Mouse (Mus musculus): ENCODE measurements around the gene Mcoln2.

Gene Mcoln2

DNA sequence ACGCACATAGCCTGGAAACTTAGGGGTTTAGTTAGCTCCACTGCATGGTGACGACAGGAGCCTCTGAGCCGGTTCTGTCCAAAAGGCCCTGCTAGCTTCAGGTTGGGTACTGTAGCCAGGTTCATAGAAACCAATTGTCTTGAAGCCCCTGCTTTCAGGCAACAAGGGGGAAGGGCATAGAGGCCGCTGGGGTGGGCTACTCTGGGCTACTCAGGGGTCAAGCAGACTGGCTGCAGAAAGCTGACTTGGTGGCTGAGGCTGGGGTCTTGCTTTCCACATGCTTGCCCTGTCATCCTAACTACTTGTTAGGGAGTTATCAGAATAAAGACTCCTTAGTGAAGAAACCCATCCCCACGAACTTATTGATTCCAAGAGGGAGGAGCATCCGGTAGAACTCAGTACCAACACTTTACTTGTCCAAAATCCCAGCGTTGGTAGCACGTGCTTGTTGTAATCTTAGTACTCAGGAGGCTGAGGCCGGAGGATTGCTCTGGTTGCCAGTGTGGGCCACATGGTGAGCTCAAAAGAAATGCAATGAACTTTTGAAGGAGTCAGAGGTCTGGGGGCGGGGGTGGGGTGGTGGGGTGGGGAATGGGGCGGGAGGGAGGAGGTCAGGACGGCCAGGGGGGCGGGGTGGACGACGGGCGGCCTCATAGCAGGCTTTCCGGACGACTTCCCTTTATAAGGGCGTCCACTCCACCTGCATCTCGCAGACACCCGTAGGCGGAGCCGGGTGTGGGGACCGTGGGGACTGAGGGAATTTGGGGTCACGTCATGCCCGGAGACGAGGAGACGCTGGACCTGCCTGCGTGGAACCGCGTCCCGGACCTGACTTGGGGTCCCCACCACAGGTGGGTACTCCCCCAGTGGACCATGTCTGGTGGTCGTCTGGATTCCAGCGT is at the start of gene Mcoln2:
TSS of gene Mcoln2 (plus strand) at position 678 of the 902 bp plus-strand sequence.
- no peaks in the 10 kb centered on the region for H3K27me3 ChIP-seq (ENCODE audit: control insufficient read depth, insufficient read depth, low read length, poor library complexity, severe bottlenecking)
- peak; percentile 61 for DNase-seq (ENCODE audit: low read depth, low spot score)
- H3K36me3 ChIP-seq (ENCODE audit: control insufficient read depth, insufficient read depth, low read length, poor library complexity, severe bottlenecking) = no peaks in the 10 kb centered on the region

DNA sequence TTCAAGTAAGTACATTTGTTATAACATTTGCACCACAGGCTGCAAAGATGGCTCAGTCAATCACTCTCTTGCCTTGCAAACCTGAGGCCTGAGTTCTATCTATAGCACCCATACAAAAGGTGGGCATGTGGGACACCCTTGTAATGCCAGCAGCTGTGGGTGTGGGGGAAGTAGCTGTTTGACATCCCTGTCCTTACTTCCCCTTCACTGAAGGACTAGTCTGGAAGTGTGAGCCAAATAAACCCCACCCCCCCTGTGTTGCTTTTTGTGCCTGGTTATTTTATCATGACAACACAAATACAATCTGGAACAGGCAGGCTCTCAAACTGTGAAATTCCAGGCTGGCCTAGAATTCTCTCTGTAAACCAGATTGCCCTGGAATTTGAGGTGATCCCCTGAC is 49.7 kb upstream of the Mcoln2 start:
- DNase-seq (ENCODE audit: low read depth, low spot score) = no peak
- Histone ChIP-seq H3K27me3 (ENCODE audit: control insufficient read depth, insufficient read depth, low read length, poor library complexity, severe bottlenecking) (no peaks in the 10 kb centered on the region), H3K36me3 (ENCODE audit: control insufficient read depth, insufficient read depth, low read length, poor library complexity, severe bottlenecking) (no peaks in the 10 kb centered on the region)

DNA sequence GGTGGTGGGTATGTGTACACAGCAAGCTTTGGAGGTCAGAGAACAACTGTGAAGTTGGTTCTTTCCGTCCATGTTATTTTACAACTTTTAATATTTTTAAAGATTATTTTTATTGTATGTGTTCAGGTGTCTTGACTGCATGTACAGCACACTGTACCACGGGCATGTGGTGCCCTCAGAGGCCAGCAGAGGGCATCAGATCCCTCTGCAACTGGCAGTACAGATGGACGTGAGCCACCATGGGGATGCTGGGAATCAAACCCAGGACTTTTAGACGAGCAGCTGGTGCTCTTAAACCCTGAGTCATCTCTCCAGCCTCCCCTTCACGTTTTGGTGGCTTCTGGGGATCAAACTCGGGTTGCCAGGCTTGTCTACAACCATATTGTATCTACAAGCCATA is 47.6 kb upstream of the Mcoln2 start:
- H3K36me3 ChIP-seq (ENCODE audit: control insufficient read depth, insufficient read depth, low read length, poor library complexity, severe bottlenecking) = no peaks in the 10 kb centered on the region
- peak; percentile 64 for DNase-seq (ENCODE audit: low read depth, low spot score)
- H3K27me3 ChIP-seq (ENCODE audit: control insufficient read depth, insufficient read depth, low read length, poor library complexity, severe bottlenecking) = no peaks in the 10 kb centered on the region

DNA sequence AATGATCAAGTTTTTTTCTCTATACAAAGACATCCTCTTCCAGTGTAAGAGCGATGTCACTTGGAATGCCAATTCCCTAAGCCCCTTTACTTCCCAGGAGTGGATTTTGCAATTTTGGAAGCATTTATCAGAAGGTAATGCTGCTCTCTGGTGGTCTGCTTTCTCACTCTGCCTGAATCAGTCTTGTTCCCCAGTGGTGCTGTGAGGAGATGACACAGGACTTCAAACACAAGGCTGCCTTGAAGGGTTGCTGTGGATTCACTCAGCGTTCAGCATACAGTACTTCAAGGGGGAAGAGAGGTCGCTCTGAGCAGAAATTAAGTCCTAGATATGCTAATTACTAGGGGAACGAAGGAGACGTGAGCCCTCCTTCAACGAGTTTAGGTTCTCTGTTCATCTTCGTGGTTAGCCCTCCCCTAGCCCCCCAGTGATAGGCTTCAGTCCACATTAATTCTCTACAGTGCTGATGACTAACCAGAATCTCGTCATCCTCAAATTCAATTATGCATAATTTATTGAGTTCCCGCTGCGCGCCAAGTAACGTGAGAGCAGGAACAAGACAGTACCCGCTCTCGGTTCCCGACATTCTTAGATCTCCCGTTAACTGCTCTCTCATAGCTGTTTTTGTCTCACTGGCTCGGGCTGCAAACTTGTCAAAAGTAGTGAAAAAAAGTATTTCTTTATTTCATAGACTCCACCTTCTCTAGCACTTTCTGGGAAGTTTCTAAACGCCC is 42.4 kb upstream of the Mcoln2 start:
- H3K27me3 ChIP-seq (ENCODE audit: control insufficient read depth, insufficient read depth, low read length, poor library complexity, severe bottlenecking) = no peaks in the 10 kb centered on the region
- no peaks in the 10 kb centered on the region for H3K36me3 ChIP-seq (ENCODE audit: control insufficient read depth, insufficient read depth, low read length, poor library complexity, severe bottlenecking)
- peak; percentile 22 for DNase-seq (ENCODE audit: low read depth, low spot score)

DNA sequence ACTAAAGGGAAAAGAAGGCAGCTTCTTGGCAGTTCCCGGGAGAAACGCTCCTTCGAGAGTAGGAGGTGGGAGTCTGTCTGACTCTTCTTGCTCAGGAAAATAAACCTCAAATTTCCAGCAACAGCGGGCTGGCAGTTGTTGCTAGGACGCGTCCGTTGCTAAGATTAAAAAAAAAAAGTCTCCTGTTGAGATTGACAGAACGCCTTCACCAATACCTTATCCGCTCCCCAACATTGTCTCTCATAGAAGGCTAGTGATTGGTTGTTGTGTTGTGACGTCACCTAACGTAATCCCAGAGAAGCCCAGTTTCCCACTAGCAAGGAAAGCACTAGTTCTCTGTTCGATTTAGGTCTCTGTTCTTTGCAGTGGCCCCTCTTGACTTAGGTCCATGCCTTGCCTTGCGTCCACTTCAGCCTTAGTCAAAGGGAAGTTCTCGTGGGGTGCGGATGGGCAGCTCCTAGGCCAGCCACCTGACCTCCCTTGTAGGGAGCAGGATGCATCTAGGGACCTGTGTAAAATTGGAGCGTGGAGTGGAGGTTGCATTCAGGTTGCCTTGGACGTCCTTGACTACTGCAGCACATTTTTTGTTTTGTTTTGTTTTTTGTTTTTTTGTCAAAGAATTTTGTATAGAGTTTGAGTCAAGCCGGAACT is 41.6 kb upstream of the Mcoln2 start, which contains the start of gene Wdr63:
TSS of gene Wdr63 (minus strand) at position 210 of the 651 bp plus-strand sequence.
- DNase-seq (ENCODE audit: low read depth, low spot score) = peak; percentile 76
- H3K27me3 ChIP-seq (ENCODE audit: control insufficient read depth, insufficient read depth, low read length, poor library complexity, severe bottlenecking) = no peaks in the 10 kb centered on the region
- H3K36me3 ChIP-seq (ENCODE audit: control insufficient read depth, insufficient read depth, low read length, poor library complexity, severe bottlenecking) = no peaks in the 10 kb centered on the region

DNA sequence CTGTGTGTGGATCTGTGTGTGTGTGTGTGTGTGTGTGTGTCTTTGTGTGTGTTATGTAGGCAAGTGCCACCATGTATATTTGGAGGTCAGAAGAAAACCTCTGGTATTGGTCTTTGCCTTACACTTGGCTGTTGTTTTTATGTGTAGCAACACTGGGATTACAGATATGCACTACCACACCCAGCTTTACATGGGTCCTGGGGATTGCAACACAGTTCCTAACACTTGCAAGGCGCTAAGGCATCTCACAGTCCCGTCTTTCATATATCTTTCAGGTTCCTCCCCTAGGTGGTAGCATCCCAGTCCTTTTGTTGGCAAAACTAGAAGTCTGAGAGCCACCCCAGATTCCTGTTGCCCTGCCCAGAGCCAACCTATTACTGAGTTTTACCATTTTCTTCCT is 40.7 kb upstream of the Mcoln2 start:
- Histone ChIP-seq H3K36me3 (ENCODE audit: control insufficient read depth, insufficient read depth, low read length, poor library complexity, severe bottlenecking) (no peaks in the 10 kb centered on the region), H3K27me3 (ENCODE audit: control insufficient read depth, insufficient read depth, low read length, poor library complexity, severe bottlenecking) (no peaks in the 10 kb centered on the region)
- DNase-seq (ENCODE audit: low read depth, low spot score) = no peak

DNA sequence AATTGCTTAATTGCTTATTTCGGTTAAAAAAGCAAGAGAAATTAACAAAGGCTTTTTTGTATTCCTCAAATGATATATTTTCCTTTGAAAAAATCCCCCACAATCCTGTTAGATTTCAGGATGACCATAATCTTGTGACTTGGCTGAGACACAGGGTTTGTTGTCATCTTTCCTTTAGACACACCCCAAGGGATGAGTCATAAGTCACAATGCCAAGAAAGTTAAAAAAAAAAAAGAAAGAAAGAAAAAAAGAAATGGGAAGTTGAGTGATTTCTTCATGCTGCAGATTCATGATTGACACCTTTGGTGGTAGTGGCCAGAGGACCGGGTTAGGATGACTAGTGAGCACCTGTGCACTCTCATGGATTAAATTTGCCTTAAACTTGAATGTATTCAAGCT is 39.3 kb upstream of the Mcoln2 start:
- H3K36me3 ChIP-seq (ENCODE audit: control insufficient read depth, insufficient read depth, low read length, poor library complexity, severe bottlenecking) = no peaks in the 10 kb centered on the region
- no peaks in the 10 kb centered on the region for H3K27me3 ChIP-seq (ENCODE audit: control insufficient read depth, insufficient read depth, low read length, poor library complexity, severe bottlenecking)
- no peak for DNase-seq (ENCODE audit: low read depth, low spot score)

DNA sequence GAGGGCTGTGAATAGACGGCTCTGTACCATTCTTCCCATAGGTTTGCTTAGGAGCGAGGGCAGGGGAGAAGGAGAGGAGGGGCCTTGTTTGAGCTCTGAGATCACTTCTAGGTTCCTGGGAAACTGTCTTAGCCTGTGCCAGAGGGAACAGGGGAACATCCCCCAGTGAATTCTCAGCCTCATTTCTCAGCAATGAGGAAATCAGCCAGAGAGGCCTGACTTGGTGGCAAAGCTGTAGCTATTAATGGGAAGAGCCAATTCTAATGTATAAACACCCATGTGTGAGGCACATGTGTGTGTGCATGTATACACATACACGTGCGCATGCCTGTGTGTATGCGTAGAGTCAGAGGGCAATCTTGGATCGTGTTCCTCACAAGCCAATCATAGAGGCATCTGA is 38.7 kb upstream of the Mcoln2 start:
- no peak for DNase-seq (ENCODE audit: low read depth, low spot score)
- Histone ChIP-seq H3K27me3 (ENCODE audit: control insufficient read depth, insufficient read depth, low read length, poor library complexity, severe bottlenecking) (no peaks in the 10 kb centered on the region), H3K36me3 (ENCODE audit: control insufficient read depth, insufficient read depth, low read length, poor library complexity, severe bottlenecking) (no peaks in the 10 kb centered on the region)

DNA sequence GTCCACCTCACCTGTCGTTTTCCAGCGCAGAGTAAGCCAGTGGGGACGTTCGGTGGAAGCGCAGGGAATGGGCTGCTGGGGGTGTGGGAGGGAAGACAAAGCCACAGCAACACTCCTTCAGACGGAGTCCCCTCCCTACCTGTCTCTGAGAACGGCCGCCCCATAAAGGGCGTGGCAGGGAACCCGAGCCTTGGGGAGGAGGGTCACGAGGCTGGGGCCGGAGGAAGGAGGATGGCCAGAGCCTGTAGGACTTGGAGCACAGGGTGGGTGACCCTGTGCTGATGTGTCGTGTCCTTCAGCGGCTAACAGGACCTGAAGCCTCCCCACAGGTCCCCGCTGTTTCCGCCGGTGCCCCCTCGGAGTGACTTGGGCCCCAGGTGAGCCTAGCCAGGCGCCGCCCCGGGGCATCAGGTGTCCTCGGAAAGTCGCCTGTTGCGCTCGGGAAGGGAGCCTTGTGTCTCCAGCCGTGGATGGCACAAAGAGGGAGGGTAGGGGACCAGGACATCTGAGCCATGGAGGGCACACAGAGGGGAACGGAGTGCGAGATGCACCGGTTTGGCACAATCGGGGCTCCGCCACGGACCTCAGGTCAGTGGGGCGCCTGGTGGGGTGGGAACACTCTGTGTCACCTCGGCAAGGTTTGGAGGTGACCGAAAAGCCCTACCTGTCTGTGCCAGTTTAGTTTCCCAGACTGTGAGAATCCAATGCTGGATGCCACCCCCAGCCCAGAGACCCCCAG is 32.2 kb upstream of the Mcoln2 start, which contains the start of gene Mcoln3:
TSS of gene Mcoln3 (plus strand) at position 193 of the 739 bp plus-strand sequence.
- no peaks in the 10 kb centered on the region for H3K27me3 ChIP-seq (ENCODE audit: control insufficient read depth, insufficient read depth, low read length, poor library complexity, severe bottlenecking)
- DNase-seq (ENCODE audit: low read depth, low spot score) = no peak
- H3K36me3 ChIP-seq (ENCODE audit: control insufficient read depth, insufficient read depth, low read length, poor library complexity, severe bottlenecking) = no peaks in the 10 kb centered on the region

DNA sequence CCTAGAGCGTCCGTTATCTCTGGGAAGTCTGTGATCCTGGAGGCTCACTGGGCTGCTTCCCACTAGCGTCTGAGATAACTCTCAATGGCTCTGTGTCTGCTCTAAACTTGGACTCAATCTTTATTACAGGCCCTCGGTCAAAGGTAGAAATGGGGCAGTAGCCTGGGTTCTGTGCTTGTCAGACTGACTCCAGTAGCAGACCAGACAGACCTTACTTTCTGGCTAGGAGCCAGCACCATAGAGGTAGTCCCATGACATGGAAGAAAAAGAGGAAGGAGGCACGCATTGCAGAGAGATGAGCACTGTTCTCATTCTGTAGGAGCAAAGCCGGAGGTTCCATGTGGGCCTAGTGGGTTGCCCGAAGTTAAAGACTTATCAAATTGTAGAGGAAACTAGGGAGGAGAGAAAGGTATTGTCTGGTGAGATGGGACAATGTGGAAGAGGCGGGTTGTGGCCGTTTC is 31.6 kb upstream of the Mcoln2 start:
- DNase-seq (ENCODE audit: low read depth, low spot score) = peak; percentile 30
- Histone ChIP-seq H3K27me3 (ENCODE audit: control insufficient read depth, insufficient read depth, low read length, poor library complexity, severe bottlenecking) (no peaks in the 10 kb centered on the region), H3K36me3 (ENCODE audit: control insufficient read depth, insufficient read depth, low read length, poor library complexity, severe bottlenecking) (no peaks in the 10 kb centered on the region)

DNA sequence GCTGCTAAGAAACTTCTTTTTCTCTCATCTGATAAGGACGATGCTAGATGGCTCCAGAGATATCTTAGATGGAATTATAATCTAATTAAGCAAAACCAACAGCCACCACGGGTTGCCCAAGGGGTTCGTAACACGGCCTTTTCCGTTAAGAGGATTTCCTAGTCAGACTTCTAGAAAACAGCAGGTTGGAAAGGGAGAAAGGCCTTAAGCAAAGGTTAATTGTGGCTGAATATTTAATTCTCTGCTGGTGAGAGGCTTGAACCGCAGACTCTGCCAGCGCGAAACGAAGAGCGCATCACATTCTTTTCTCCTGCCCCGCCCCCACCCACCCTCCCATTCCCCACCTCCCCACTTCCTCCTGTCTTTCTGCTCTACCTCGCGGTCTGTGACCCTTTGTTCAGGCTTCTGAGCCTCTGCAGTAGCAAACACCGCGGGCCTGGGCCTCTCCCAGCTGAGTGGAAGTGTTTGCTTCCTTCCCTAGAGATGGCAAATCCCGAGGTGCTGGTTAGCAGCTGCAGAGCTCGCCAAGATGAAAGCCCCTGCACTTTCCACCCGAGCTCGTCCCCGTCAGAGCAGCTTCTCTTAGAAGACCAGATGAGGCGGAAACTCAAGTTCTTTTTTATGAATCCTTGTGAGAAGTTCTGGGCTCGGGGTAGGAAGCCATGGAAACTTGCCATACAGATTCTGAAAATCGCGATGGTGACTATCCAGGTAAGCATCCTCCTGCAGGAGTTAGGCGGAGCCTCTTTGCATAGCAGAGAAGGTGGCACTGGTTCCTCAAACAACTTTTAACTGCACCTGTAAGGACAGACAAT is 28.1 kb upstream of the Mcoln2 start:
- Histone ChIP-seq H3K27me3 (ENCODE audit: control insufficient read depth, insufficient read depth, low read length, poor library complexity, severe bottlenecking) (no peaks in the 10 kb centered on the region), H3K36me3 (ENCODE audit: control insufficient read depth, insufficient read depth, low read length, poor library complexity, severe bottlenecking) (no peaks in the 10 kb centered on the region)
- peak; percentile 39 for DNase-seq (ENCODE audit: low read depth, low spot score)

DNA sequence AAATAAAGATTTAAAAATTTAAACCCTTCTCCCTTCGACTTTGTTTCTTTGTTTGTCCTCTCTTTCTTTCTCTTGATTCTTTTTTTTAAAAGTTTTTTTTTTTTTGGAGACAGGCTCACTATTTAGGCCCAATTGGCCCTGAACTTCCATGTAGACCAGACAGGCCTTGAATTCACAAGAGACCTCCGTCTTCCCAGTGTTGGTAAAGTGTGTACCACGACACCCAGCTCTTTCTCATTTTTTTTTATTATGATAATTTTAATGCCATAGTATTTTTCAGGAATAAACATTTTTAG is 27.6 kb upstream of the Mcoln2 start:
- no peaks in the 10 kb centered on the region for H3K27me3 ChIP-seq (ENCODE audit: control insufficient read depth, insufficient read depth, low read length, poor library complexity, severe bottlenecking)
- H3K36me3 ChIP-seq (ENCODE audit: control insufficient read depth, insufficient read depth, low read length, poor library complexity, severe bottlenecking) = no peaks in the 10 kb centered on the region
- DNase-seq (ENCODE audit: low read depth, low spot score) = no peak

DNA sequence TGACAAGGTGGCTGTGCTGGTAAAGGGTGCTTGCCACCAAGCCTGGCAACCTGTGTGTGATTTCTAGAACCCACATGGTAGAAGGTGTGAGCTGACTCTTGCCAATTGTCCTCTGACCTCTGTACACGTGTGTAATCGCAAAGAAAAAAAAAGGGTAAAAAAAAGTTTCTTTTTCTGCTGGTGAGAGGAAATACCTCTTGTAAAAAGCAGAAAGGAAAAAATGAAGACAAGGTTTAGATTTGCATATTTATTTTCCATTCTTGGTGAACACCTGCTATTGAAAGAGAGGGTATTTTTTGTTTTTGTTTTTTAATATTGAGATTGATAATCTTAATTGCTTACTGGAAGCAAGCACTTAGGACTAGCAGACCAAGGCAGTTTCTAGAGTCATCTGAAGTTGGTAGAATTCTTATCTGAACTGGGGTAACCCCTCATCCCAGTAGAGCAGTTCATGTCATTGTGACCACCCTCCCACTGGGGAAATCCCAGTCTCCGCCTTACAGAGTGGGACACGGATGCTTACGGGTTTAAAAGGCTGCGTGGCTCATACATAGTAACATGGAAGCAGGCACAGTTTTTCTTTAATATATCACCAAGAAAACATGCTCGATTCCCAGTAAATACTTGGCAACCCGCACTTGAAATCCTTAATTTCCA is 26.7 kb upstream of the Mcoln2 start:
- DNase-seq (ENCODE audit: low read depth, low spot score) = peak; percentile 64
- no peaks in the 10 kb centered on the region for H3K27me3 ChIP-seq (ENCODE audit: control insufficient read depth, insufficient read depth, low read length, poor library complexity, severe bottlenecking)
- no peaks in the 10 kb centered on the region for H3K36me3 ChIP-seq (ENCODE audit: control insufficient read depth, insufficient read depth, low read length, poor library complexity, severe bottlenecking)

All from splenic B cell, adult 2 months (primary cell).